Mouse (Mus musculus): ENCODE measurements at regions not wholly inside any gene's neighbourhood (a gene's known extent, or its start where the extent isn't known, plus 50 kb on each side); places are given as distances from the start of the nearest gene placed in this dataset.

DNA sequence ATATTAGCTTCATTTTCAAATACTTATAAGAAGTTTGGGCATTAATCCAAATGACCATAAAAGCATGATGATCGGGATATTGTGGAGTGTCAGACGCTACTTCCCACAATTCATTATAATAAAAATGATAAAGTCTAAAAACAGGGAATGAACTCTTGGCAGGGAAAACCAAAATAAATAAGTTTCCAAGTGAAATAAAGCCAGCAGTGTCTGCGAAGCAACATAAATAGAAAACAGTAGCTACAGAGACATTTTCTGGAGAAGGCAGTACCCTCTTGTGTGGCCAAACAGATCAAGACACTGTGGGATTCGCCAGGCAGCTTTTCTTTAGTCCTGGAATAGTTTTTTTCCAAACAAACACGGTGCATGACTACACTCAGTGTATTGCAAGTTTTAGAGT is 172.7 kb upstream of the Hand2 start:
- Histone ChIP-seq H3K27ac (ENCODE audit: low read length) (no peak overlapping the region), H3K9ac (ENCODE audit: low read depth, low read length) (no peak overlapping the region), H3K4me3 (ENCODE audit: low read depth, low read length) (no peak overlapping the region), H3K27me3 (ENCODE audit: control insufficient read depth, insufficient read depth, low read depth, low read length) (no peaks in the 10 kb centered on the region), H3K4me1 (ENCODE audit: control insufficient read depth, low read depth, low read length) (no peaks in the 10 kb centered on the region), H3K4me2 (ENCODE audit: low read depth, low read length) (no peak overlapping the region), H3K36me3 (ENCODE audit: control insufficient read depth, insufficient read depth) (no peaks in the 10 kb centered on the region), H3K9me3 (replicated peaks; ENCODE audit: control insufficient read depth, low read length) (no peaks in the 10 kb centered on the region)
- ATAC-seq (ENCODE audit: low read depth), result no peak
- 51% methylated on average over 5 of the region's 5 CpGs for WGBS (ENCODE audit: insufficient replicate concordance)

DNA sequence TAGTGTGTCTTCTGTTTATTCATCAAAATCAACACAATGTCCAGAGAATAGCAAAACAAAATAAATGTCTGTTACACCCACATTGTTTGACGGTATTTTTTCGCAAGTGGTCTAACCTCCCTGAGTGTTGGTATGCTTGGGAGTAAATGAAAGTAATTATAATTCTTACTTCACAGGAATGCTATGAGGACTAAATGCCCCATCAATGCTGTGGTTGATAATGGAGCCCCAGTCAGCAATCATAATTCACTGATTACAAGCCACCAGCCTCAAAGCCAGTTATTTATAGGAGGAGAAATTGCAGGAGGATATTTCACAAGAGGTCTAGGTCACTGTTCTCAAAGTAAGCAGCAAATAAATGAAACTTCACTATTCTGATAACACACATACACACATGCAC is 129.6 kb upstream of the Hand2 start:
- no peak for ATAC-seq (ENCODE audit: low read depth)
- Histone ChIP-seq H3K4me1 (ENCODE audit: control insufficient read depth, low read depth, low read length) (no peaks in the 10 kb centered on the region), H3K9ac (ENCODE audit: low read depth, low read length) (no peak overlapping the region), H3K4me3 (ENCODE audit: low read depth, low read length) (no peak overlapping the region), H3K27ac (ENCODE audit: low read length) (no peak overlapping the region), H3K4me2 (ENCODE audit: low read depth, low read length) (no peak overlapping the region), H3K9me3 (replicated peaks; ENCODE audit: control insufficient read depth, low read length) (no peaks in the 10 kb centered on the region), H3K27me3 (ENCODE audit: control insufficient read depth, insufficient read depth, low read depth, low read length) (no peaks in the 10 kb centered on the region), H3K36me3 (ENCODE audit: control insufficient read depth, insufficient read depth) (no peaks in the 10 kb centered on the region)
- 85% methylated on average over 2 of the region's 2 CpGs for WGBS (ENCODE audit: insufficient replicate concordance)

DNA sequence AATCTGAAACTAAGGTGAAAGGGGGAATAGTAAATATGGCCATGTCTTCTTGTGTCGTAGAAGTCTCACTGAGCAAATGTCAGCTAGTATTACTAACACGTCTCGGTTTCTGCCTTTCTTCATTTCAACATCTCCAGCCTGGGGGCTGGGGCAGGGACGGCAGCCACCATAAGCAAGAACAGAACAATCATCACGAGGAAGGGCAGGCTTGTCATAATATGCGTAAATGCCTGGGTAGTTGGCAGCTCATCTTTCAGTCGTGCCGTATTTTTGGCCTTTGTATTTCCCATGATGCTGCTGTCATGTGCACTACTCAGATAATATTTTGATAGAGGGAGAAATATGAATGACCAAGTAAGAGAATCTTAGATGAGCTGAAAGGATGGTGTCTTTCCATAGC is 120.5 kb upstream of the Hand2 start:
- Histone ChIP-seq H3K4me3 (ENCODE audit: low read depth, low read length) (no peak overlapping the region), H3K36me3 (ENCODE audit: control insufficient read depth, insufficient read depth) (no peaks in the 10 kb centered on the region), H3K4me1 (ENCODE audit: control insufficient read depth, low read depth, low read length) (no peaks in the 10 kb centered on the region), H3K9me3 (replicated peaks; ENCODE audit: control insufficient read depth, low read length) (no peaks in the 10 kb centered on the region), H3K27ac (ENCODE audit: low read length) (no peak overlapping the region), H3K4me2 (ENCODE audit: low read depth, low read length) (no peak overlapping the region), H3K9ac (ENCODE audit: low read depth, low read length) (no peak overlapping the region), H3K27me3 (ENCODE audit: control insufficient read depth, insufficient read depth, low read depth, low read length) (no peaks in the 10 kb centered on the region)
- 73% methylated on average over 8 of the region's 8 CpGs for WGBS (ENCODE audit: insufficient replicate concordance)
- no peak for ATAC-seq (ENCODE audit: low read depth)

DNA sequence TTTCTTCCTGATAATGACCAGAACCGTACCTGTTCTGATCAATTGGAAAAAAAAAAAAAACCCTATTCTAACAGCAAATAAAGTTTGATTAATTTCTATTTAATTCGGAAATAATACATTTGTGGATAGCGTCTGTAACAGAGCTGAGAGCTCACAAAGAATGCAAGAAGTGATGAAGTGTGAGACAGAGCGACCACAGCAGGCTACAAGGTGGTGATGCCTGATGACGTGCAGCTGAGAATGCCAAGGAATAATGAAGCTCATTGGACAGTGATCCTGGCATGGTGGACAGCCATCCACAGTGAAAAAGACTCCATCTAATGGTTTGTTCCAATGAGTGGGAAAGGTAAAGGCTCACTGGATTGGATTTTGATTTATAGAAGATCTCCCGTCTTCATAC is 111.2 kb upstream of the Hand2 start:
- H3K9ac ChIP-seq (ENCODE audit: low read depth, low read length), result no peak overlapping the region
- H3K4me1 ChIP-seq (ENCODE audit: control insufficient read depth, low read depth, low read length), result no peaks in the 10 kb centered on the region
- no peaks in the 10 kb centered on the region for H3K36me3 ChIP-seq (ENCODE audit: control insufficient read depth, insufficient read depth)
- no peak overlapping the region for H3K4me3 ChIP-seq (ENCODE audit: low read depth, low read length)
- no peak for ATAC-seq (ENCODE audit: low read depth)
- H3K27me3 ChIP-seq (ENCODE audit: control insufficient read depth, insufficient read depth, low read depth, low read length), result no peaks in the 10 kb centered on the region
- no peak overlapping the region for H3K4me2 ChIP-seq (ENCODE audit: low read depth, low read length)
- WGBS (ENCODE audit: insufficient replicate concordance), result 64% methylated on average over 6 of the region's 6 CpGs
- no peak overlapping the region for H3K27ac ChIP-seq (ENCODE audit: low read length)
- no peaks in the 10 kb centered on the region for H3K9me3 ChIP-seq (replicated peaks; ENCODE audit: control insufficient read depth, low read length)

DNA sequence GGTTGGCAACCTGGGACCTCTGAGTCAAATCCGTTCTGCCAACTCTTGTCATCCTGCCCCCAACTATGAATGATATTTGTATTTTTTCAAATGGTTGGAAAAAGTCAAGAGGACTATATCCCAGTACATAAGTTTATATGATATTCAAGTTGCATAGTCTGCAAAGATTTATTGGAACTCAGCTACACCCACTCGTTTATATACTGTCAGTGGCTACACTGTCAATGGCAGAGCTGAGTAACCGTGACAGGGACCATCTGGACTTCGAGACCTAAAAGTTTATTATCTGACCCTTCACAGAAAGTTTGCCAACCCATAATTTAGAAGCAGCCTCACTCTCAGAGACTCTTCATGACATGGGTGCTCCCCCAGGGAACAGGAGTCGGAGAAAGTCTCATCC is 107.7 kb upstream of the Hand2 start:
- Histone ChIP-seq H3K36me3 (ENCODE audit: control insufficient read depth, insufficient read depth) (no peaks in the 10 kb centered on the region), H3K4me3 (ENCODE audit: low read depth, low read length) (no peak overlapping the region), H3K9ac (ENCODE audit: low read depth, low read length) (no peak overlapping the region), H3K9me3 (replicated peaks; ENCODE audit: control insufficient read depth, low read length) (no peaks in the 10 kb centered on the region), H3K4me2 (ENCODE audit: low read depth, low read length) (no peak overlapping the region), H3K27me3 (ENCODE audit: control insufficient read depth, insufficient read depth, low read depth, low read length) (no peaks in the 10 kb centered on the region), H3K27ac (ENCODE audit: low read length) (no peak overlapping the region), H3K4me1 (ENCODE audit: control insufficient read depth, low read depth, low read length) (no peaks in the 10 kb centered on the region)
- WGBS (ENCODE audit: insufficient replicate concordance), result 60% methylated on average over 5 of the region's 5 CpGs
- no peak for ATAC-seq (ENCODE audit: low read depth)

DNA sequence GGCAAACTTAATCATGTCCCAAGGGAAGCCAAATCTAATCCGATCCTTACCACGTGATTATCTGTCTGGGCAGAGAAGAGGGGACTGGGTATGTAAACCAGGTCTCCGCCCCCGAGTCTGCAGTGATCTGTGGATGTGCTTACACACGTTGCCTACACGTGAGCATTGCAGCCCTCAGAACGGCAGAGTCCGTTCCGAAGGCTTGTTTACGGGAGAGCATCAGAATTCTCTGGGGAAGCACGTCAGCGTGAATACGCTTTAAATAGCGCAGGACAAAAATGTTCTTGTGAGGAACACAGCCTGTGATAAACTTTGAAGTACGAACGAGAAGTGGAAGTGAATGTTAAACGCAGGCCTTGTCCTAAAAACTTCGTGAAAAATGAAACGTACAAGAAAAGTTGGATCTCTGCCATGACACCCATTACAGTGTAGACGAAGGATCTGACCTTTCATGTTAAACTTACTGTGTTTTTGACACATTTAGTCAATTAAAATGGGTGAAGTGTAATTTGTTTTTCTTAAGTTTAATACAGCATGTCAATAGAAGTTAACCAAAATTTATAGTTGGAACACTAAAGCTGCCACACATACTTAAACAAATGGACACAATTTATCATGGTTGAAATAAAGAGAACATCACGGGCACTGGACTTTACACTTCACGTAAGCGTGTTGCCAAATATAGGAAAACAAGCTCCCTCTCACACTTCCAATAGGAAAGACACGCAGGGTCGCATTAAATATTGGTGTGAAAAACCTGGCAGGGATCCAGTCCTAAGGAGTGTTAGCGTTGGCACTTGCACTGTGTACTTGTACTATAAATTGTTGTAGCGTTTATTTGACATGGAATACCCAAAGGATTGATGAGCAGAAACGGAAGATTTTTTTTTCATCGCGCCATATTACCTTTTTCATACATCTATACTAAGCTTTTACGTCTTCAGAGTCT is 106.5 kb upstream of the Hand2 start:
- WGBS (ENCODE audit: insufficient replicate concordance), result 68% methylated on average over 31 of the region's 31 CpGs
- Histone ChIP-seq H3K36me3 (ENCODE audit: control insufficient read depth, insufficient read depth) (no peaks in the 10 kb centered on the region), H3K9ac (ENCODE audit: low read depth, low read length) (no peak overlapping the region), H3K4me1 (ENCODE audit: control insufficient read depth, low read depth, low read length) (no peaks in the 10 kb centered on the region), H3K9me3 (replicated peaks; ENCODE audit: control insufficient read depth, low read length) (no peaks in the 10 kb centered on the region), H3K27me3 (ENCODE audit: control insufficient read depth, insufficient read depth, low read depth, low read length) (no peaks in the 10 kb centered on the region), H3K4me2 (ENCODE audit: low read depth, low read length) (no peak overlapping the region), H3K4me3 (ENCODE audit: low read depth, low read length) (no peak overlapping the region), H3K27ac (ENCODE audit: low read length) (no peak overlapping the region)
- no peak for ATAC-seq (ENCODE audit: low read depth)

DNA sequence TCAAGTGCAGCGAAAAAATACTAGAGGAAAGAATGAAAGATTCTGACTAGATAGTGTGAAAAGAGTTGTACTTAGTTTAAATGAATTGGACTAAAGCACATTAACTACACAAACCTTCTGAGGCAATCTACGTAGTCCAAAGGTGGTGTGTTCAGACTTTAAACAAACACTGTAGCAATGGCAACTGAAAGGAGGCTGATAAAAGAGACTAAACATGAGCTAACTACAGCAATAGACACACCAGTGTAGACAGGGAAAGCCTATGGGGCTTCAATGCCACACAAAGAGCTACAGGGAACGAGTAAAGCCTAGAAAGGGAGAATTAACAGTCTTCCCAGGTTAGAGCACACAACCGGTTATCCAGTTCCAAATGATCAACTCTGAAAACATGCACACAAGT is 90.2 kb upstream of the Hand2 start:
- Histone ChIP-seq H3K27ac (ENCODE audit: low read length) (no peak overlapping the region), H3K9me3 (replicated peaks; ENCODE audit: control insufficient read depth, low read length) (no peaks in the 10 kb centered on the region), H3K9ac (ENCODE audit: low read depth, low read length) (no peak overlapping the region), H3K4me1 (ENCODE audit: control insufficient read depth, low read depth, low read length) (no peaks in the 10 kb centered on the region), H3K4me3 (ENCODE audit: low read depth, low read length) (no peak overlapping the region), H3K4me2 (ENCODE audit: low read depth, low read length) (no peak overlapping the region), H3K36me3 (ENCODE audit: control insufficient read depth, insufficient read depth) (no peaks in the 10 kb centered on the region), H3K27me3 (ENCODE audit: control insufficient read depth, insufficient read depth, low read depth, low read length) (no peaks in the 10 kb centered on the region)
- ATAC-seq (ENCODE audit: low read depth), result peak; percentile 87
- WGBS (ENCODE audit: insufficient replicate concordance), result 51% methylated on average over 4 of the region's 4 CpGs

DNA sequence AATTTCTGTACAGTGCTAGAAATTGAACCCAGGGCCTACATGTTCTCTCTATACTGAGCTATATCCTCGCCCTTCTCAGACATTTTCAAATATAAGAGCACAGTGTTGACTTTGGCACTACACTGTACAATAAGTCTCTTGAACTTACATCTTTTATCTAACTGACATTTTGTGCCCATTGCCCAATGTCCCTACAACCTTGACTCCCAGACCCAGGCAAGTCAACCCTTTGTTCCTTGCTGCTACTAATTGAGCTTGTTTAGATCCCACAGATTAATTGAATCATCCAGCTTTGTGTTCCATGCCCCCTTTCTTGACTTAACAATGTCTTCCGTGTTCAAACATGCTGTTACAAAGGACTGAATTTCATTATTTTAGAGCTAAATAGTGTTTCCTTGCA is 78.5 kb upstream of the Hand2 start:
- H3K36me3 ChIP-seq (ENCODE audit: control insufficient read depth, insufficient read depth), result no peaks in the 10 kb centered on the region
- no peak overlapping the region for H3K4me2 ChIP-seq (ENCODE audit: low read depth, low read length)
- H3K9me3 ChIP-seq (replicated peaks; ENCODE audit: control insufficient read depth, low read length), result no peaks in the 10 kb centered on the region
- H3K9ac ChIP-seq (ENCODE audit: low read depth, low read length), result no peak overlapping the region
- no peak overlapping the region for H3K4me3 ChIP-seq (ENCODE audit: low read depth, low read length)
- no peaks in the 10 kb centered on the region for H3K27me3 ChIP-seq (ENCODE audit: control insufficient read depth, insufficient read depth, low read depth, low read length)
- no peak overlapping the region for H3K27ac ChIP-seq (ENCODE audit: low read length)
- no peaks in the 10 kb centered on the region for H3K4me1 ChIP-seq (ENCODE audit: control insufficient read depth, low read depth, low read length)
- no peak for ATAC-seq (ENCODE audit: low read depth)
- WGBS (ENCODE audit: insufficient replicate concordance), result 50% methylated on average over 2 of the region's 2 CpGs

DNA sequence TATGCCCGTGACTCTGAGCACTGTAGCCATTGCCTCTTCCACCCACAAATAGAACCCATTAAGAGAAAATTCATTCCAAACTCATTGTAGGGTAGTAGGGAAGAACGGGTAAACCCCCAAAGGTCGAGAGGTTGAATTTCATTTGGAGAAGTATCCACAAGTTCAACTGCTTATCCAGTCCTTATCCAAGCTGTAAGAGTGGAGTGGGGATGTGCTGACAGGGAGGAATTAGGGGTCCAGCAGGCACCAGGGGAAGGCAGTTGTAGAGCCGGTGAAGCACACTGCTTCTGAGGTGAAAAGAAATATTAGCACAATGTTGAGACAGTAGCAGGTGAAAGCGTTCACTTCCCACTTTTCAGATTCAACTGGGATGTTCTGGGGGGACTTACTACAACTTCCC is 71.7 kb upstream of the Hand2 start:
- WGBS (ENCODE audit: insufficient replicate concordance), result 55% methylated on average over 5 of the region's 5 CpGs
- H3K4me1 ChIP-seq (ENCODE audit: control insufficient read depth, low read depth, low read length), result no peaks in the 10 kb centered on the region
- H3K9me3 ChIP-seq (replicated peaks; ENCODE audit: control insufficient read depth, low read length), result no peaks in the 10 kb centered on the region
- no peaks in the 10 kb centered on the region for H3K27me3 ChIP-seq (ENCODE audit: control insufficient read depth, insufficient read depth, low read depth, low read length)
- no peak for ATAC-seq (ENCODE audit: low read depth)
- no peak overlapping the region for H3K4me3 ChIP-seq (ENCODE audit: low read depth, low read length)
- no peak overlapping the region for H3K4me2 ChIP-seq (ENCODE audit: low read depth, low read length)
- no peaks in the 10 kb centered on the region for H3K36me3 ChIP-seq (ENCODE audit: control insufficient read depth, insufficient read depth)
- H3K27ac ChIP-seq (ENCODE audit: low read length), result no peak overlapping the region
- H3K9ac ChIP-seq (ENCODE audit: low read depth, low read length), result no peak overlapping the region

All from liver, embryonic 16.5 days (tissue).